In genomic region chr3:126746148-126746803, GRCm38 (mm10) we compare ENCODE assay signal across 8 mouse cellular contexts.
A peak's percentile ranks its signal among the peaks of the same experiment; 100 is the strongest.
DNase-seq lines count a peak whose midpoint lies in the region; ATAC-seq and TF ChIP-seq lines count a peak whose summit lies in the region.

No protein-coding gene starts in this region.

- H3K4me1 ChIP-seq in midbrain, embryonic 11.5 days (ENCODE audit: control insufficient read depth, insufficient read depth, low read length) = peaks cover 5% of the 10 kb centered on the region; the same call in 1 of the 2 replicates
- peaks cover 20% of the 10 kb centered on the region for H3K4me1 ChIP-seq in midbrain, embryonic 10.5 days
- no peaks in the 10 kb centered on the region for H3K4me1 ChIP-seq in kidney, adult 2 months (ENCODE audit: control insufficient read depth, insufficient read depth, low read length)

- TF ChIP-seq POLR2A in kidney, adult 2 months (IDR thresholded peaks at IDR 0.05; ENCODE audit: low read depth, low read length) = no peak

- H3K9me3 ChIP-seq in midbrain, embryonic 11.5 days (ENCODE audit: control insufficient read depth, low read length) = no peaks in the 10 kb centered on the region
- H3K9me3 ChIP-seq in midbrain, embryonic 10.5 days (replicated peaks) = no peaks in the 10 kb centered on the region

- no peaks in the 10 kb centered on the region for H3K36me3 ChIP-seq in midbrain, embryonic 11.5 days (ENCODE audit: control insufficient read depth, insufficient read depth, low read length)
- no peaks in the 10 kb centered on the region for H3K36me3 ChIP-seq in midbrain, embryonic 10.5 days
- H3K36me3 ChIP-seq in kidney, adult 2 months (ENCODE audit: control insufficient read depth, insufficient read depth, low read length) = no peaks in the 10 kb centered on the region
- H3K36me3 ChIP-seq in splenic B cell, adult 2 months (ENCODE audit: control insufficient read depth, insufficient read depth, low read length, poor library complexity, severe bottlenecking) = no peaks in the 10 kb centered on the region; the same call in 1 of the 2 replicates

- peak; percentile 82 for DNase-seq in midbrain, embryonic 11.5 days (ENCODE audit: low spot score, missing footprints)
- DNase-seq in midbrain, embryonic 10.5 days (ENCODE audit: low spot score) = no peak
- DNase-seq in heart, adult 9 months (ENCODE audit: low spot score in 2 of 2) = peak; percentile 81 to 87
- DNase-seq in kidney, adult 2 months = peak; percentile 61
- peak; percentile 29 for DNase-seq in splenic B cell, adult 2 months (ENCODE audit: low read depth, low spot score)
- no peak for DNase-seq in right cerebral cortex, postnatal 36 days (ENCODE audit: low spot score in 2 of 2)
- no peak for DNase-seq in cerebellum, adult 11 months

- H3K27me3 ChIP-seq in midbrain, embryonic 11.5 days (ENCODE audit: control insufficient read depth, insufficient read depth, low read length) = no peaks in the 10 kb centered on the region
- no peaks in the 10 kb centered on the region for H3K27me3 ChIP-seq in midbrain, embryonic 10.5 days (ENCODE audit: low read depth, poor library complexity, severe bottlenecking)
- H3K27me3 ChIP-seq in kidney, adult 2 months (replicated peaks; ENCODE audit: control insufficient read depth, insufficient read depth, low read length) = no peaks in the 10 kb centered on the region
- no peaks in the 10 kb centered on the region for H3K27me3 ChIP-seq in splenic B cell, adult 2 months (ENCODE audit: control insufficient read depth, insufficient read depth, low read length, poor library complexity, severe bottlenecking)

- H3K27ac ChIP-seq in midbrain, embryonic 11.5 days (ENCODE audit: low read depth, low read length) = no peak overlapping the region
- H3K27ac ChIP-seq in midbrain, embryonic 10.5 days (replicated peaks) = no peak overlapping the region
- no peak overlapping the region for H3K27ac ChIP-seq in kidney, adult 2 months (ENCODE audit: insufficient read depth, low read depth, low read length)

- no peak overlapping the region for H3K4me2 ChIP-seq in midbrain, embryonic 11.5 days

- no peak for ATAC-seq in midbrain, embryonic 11.5 days (ENCODE audit: low FRiP score)
- ATAC-seq in cerebellum, adult (ENCODE audit: insufficient number of reproducible peaks, low FRiP score, low TSS enrichment) = no peak

- no peak overlapping the region for H3K9ac ChIP-seq in midbrain, embryonic 11.5 days (ENCODE audit: low read length)

- WGBS in midbrain, embryonic 11.5 days = 81% methylated on average over 11 of the region's 11 CpGs
- 86% methylated on average over 11 of the region's 11 CpGs for WGBS in midbrain, embryonic 10.5 days
- 46% methylated on average over 11 of the region's 11 CpGs for WGBS in kidney, adult 2 months

- H3K4me3 ChIP-seq in midbrain, embryonic 11.5 days (ENCODE audit: low read depth, low read length) = no peak overlapping the region
- no peak overlapping the region for H3K4me3 ChIP-seq in midbrain, embryonic 10.5 days
- H3K4me3 ChIP-seq in kidney, adult 2 months (ENCODE audit: insufficient read depth, low read depth, low read length) = no peak overlapping the region

- no peak for TF ChIP-seq CTCF in kidney, adult 2 months (conservative IDR thresholded peaks at IDR 0.05; ENCODE audit: insufficient read depth, insufficient read length, low read depth, low read length)

Comparison
In these comparisons a context has a peak if more than half of its experiments do, and no peak if none do; other contexts are left out.
1. DNase-seq: peak in midbrain, embryonic 11.5 days (single experiment), heart, adult 9 months (2 of 2), kidney, adult 2 months (single experiment) and splenic B cell, adult 2 months (single experiment); none in midbrain, embryonic 10.5 days (single experiment), right cerebral cortex, postnatal 36 days (0 of 2) and cerebellum, adult 11 months (single experiment).